Mouse (Mus musculus): ENCODE results near the gene Lars2. TPM values are rescaled to one million over a fixed set of nuclear protein-coding genes. Genes with fewer than 3 reads are reported as not detected.

Gene Lars2
- total and polyA plus RNA-seq, 3 experiments = 12.3 to 13,100 (median 24.7) TPM

GRCm38 (mm10) chr9:123468406-123469085 lies 101.8 kb downstream of the Lars2 start:
- no peak for ATAC-seq (ENCODE audit: extremely low read depth, insufficient number of reproducible peaks, low FRiP score, poor library complexity, severe bottlenecking)
- no peak overlapping the region for H3K4me3 ChIP-seq (ENCODE audit: low read depth, low read length)
- H3K9me3 ChIP-seq (replicated peaks) = no peaks in the 10 kb centered on the region
- H3K36me3 ChIP-seq (replicated peaks) = no peaks in the 10 kb centered on the region
- H3K4me1 ChIP-seq (ENCODE audit: insufficient read depth, low read depth, low read length) = peaks cover 3% of the 10 kb centered on the region; the same call in 1 of the 2 replicates
- peaks cover 21% of the 10 kb centered on the region for H3K27me3 ChIP-seq (ENCODE audit: insufficient read depth, low read length)
- no peak for DNase-seq (ENCODE audit: low spot score)
- TF ChIP-seq TAL1 (conservative IDR thresholded peaks at IDR 0.05; ENCODE audit: low read depth, low read length) (no peak), POLR2AphosphoS5 (IDR thresholded peaks at IDR 0.05; ENCODE audit: insufficient replicate concordance, low read depth, low read length) (no peak), CTCF (IDR thresholded peaks at IDR 0.05; ENCODE audit: low read depth, low read length) (no peak), GATA1 (IDR thresholded peaks at IDR 0.05; ENCODE audit: borderline replicate concordance, low read length) (no peak), GATA2 (IDR thresholded peaks at IDR 0.05; ENCODE audit: borderline replicate concordance, low read depth, low read length) (no peak)

- no peak for TF ChIP-seq POLR2AphosphoS5 (IDR thresholded peaks at IDR 0.05; ENCODE audit: insufficient replicate concordance, low read depth, low read length)
- TF ChIP-seq TAL1 (conservative IDR thresholded peaks at IDR 0.05; ENCODE audit: low read depth, low read length) = no peak
- no peak for TF ChIP-seq GATA1 (IDR thresholded peaks at IDR 0.05; ENCODE audit: borderline replicate concordance, low read length)
- TF ChIP-seq GATA2 (IDR thresholded peaks at IDR 0.05; ENCODE audit: borderline replicate concordance, low read depth, low read length) = no peak
- no peak for TF ChIP-seq CTCF (IDR thresholded peaks at IDR 0.05; ENCODE audit: low read depth, low read length)
- H3K27me3 ChIP-seq (ENCODE audit: insufficient read depth, low read length) = peaks cover 24% of the 10 kb centered on the region
- no peak for ATAC-seq (ENCODE audit: extremely low read depth, insufficient number of reproducible peaks, low FRiP score, poor library complexity, severe bottlenecking)
These were observed 102.4 kb downstream of the Lars2 start for GRCm38 (mm10) chr9:123469087-123469486.

GRCm38 (mm10) chr9:123473377-123473776 lies 106.7 kb downstream of the Lars2 start:
- H3K27me3 ChIP-seq (ENCODE audit: insufficient read depth, low read length) = peaks cover 27% of the 10 kb centered on the region
- H3K36me3 ChIP-seq (replicated peaks) = no peaks in the 10 kb centered on the region
- no peaks in the 10 kb centered on the region for H3K9me3 ChIP-seq (replicated peaks)
- DNase-seq (ENCODE audit: low spot score) (no peak), ATAC-seq (ENCODE audit: extremely low read depth, insufficient number of reproducible peaks, low FRiP score, poor library complexity, severe bottlenecking) (no peak)
- no peak overlapping the region for H3K4me3 ChIP-seq (ENCODE audit: low read depth, low read length)
- no peak for TF ChIP-seq POLR2AphosphoS5 (IDR thresholded peaks at IDR 0.05; ENCODE audit: insufficient replicate concordance, low read depth, low read length)
- no peak for TF ChIP-seq GATA1 (IDR thresholded peaks at IDR 0.05; ENCODE audit: borderline replicate concordance, low read length)
- no peak for TF ChIP-seq CTCF (IDR thresholded peaks at IDR 0.05; ENCODE audit: low read depth, low read length)
- no peak for TF ChIP-seq GATA2 (IDR thresholded peaks at IDR 0.05; ENCODE audit: borderline replicate concordance, low read depth, low read length)
- no peak for TF ChIP-seq TAL1 (conservative IDR thresholded peaks at IDR 0.05; ENCODE audit: low read depth, low read length)
- H3K4me1 ChIP-seq (ENCODE audit: insufficient read depth, low read depth, low read length) = peaks cover 6% of the 10 kb centered on the region

More at GRCm38 (mm10) chr9:123469087-123469486, 102.4 kb downstream of the Lars2 start:
- H3K4me1 ChIP-seq (ENCODE audit: insufficient read depth, low read depth, low read length) = peaks cover 3% of the 10 kb centered on the region; the same call in 1 of the 2 replicates
- H3K4me3 ChIP-seq (ENCODE audit: low read depth, low read length) = no peak overlapping the region
- H3K36me3 ChIP-seq (replicated peaks) = no peaks in the 10 kb centered on the region
- no peak for DNase-seq (ENCODE audit: low spot score)
- H3K9me3 ChIP-seq (replicated peaks) = no peaks in the 10 kb centered on the region

GRCm38 (mm10) chr9:123475569-123475968 lies 108.8 kb downstream of the Lars2 start:
- H3K27me3 ChIP-seq (ENCODE audit: insufficient read depth, low read length) = peaks cover 27% of the 10 kb centered on the region

DNA sequence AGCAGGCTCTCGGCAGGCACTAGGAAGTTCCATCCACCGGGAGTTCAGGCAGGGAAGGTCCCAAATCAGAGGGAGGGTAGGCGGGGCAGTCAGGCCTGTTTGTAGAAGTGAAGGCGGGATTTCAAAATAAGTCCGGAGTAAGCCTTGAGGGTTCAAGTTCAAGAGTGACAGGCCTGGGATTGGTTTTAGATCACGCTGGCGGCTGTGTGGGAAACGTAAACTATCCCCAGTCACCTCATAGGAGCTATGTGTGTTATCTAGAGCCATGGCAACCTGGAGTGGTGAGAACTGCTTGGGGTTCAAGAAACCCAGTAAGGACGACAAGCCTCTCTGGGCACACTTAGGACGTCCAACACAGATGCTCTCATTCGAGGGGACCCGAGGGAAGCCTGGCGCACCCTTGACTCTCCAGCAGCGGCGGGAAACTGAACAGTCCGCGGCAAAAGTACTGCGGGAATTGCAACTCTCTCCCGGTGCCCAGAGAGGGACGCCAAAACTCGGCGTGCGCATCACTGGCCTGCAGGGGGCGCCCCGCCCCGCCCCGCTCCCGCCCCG lies 111.4 kb downstream of the Lars2 start:
- DNase-seq (ENCODE audit: low spot score) (no peak), ATAC-seq (ENCODE audit: extremely low read depth, insufficient number of reproducible peaks, low FRiP score, poor library complexity, severe bottlenecking) (peak; percentile 52)
- peaks cover 48% of the 10 kb centered on the region for H3K4me1 ChIP-seq (ENCODE audit: insufficient read depth, low read depth, low read length)
- H3K27me3 ChIP-seq (ENCODE audit: insufficient read depth, low read length) = peaks cover 14% of the 10 kb centered on the region
- H3K9me3 ChIP-seq (replicated peaks) = no peaks in the 10 kb centered on the region
- H3K4me3 ChIP-seq (ENCODE audit: low read depth, low read length) = peak overlapping the region; percentile 65; the same call in 1 of the 2 replicates
- TF ChIP-seq GATA2 (IDR thresholded peaks at IDR 0.05; ENCODE audit: borderline replicate concordance, low read depth, low read length) = no peak
- TF ChIP-seq TAL1 (conservative IDR thresholded peaks at IDR 0.05; ENCODE audit: low read depth, low read length) = no peak
- TF ChIP-seq POLR2AphosphoS5 (IDR thresholded peaks at IDR 0.05; ENCODE audit: insufficient replicate concordance, low read depth, low read length) = no peak
- TF ChIP-seq GATA1 (IDR thresholded peaks at IDR 0.05; ENCODE audit: borderline replicate concordance, low read length) = no peak
- TF ChIP-seq CTCF (IDR thresholded peaks at IDR 0.05; ENCODE audit: low read depth, low read length) = peak; percentile 24; the same call in 1 of the 2 replicates
- peaks cover 38% of the 10 kb centered on the region for H3K36me3 ChIP-seq (replicated peaks)

More at GRCm38 (mm10) chr9:123475569-123475968, 108.8 kb downstream of the Lars2 start:
- H3K4me1 ChIP-seq (ENCODE audit: insufficient read depth, low read depth, low read length) = peaks cover 23% of the 10 kb centered on the region
- H3K36me3 ChIP-seq (replicated peaks) = peaks cover 14% of the 10 kb centered on the region
- H3K9me3 ChIP-seq (replicated peaks) = no peaks in the 10 kb centered on the region
- TF ChIP-seq TAL1 (conservative IDR thresholded peaks at IDR 0.05; ENCODE audit: low read depth, low read length) = no peak
- no peak for TF ChIP-seq GATA1 (IDR thresholded peaks at IDR 0.05; ENCODE audit: borderline replicate concordance, low read length)
- no peak for TF ChIP-seq POLR2AphosphoS5 (IDR thresholded peaks at IDR 0.05; ENCODE audit: insufficient replicate concordance, low read depth, low read length)
- no peak for TF ChIP-seq CTCF (IDR thresholded peaks at IDR 0.05; ENCODE audit: low read depth, low read length)
- no peak for TF ChIP-seq GATA2 (IDR thresholded peaks at IDR 0.05; ENCODE audit: borderline replicate concordance, low read depth, low read length)
- ATAC-seq (ENCODE audit: extremely low read depth, insufficient number of reproducible peaks, low FRiP score, poor library complexity, severe bottlenecking) = no peak
- no peak for DNase-seq (ENCODE audit: low spot score)
- no peak overlapping the region for H3K4me3 ChIP-seq (ENCODE audit: low read depth, low read length)

DNA sequence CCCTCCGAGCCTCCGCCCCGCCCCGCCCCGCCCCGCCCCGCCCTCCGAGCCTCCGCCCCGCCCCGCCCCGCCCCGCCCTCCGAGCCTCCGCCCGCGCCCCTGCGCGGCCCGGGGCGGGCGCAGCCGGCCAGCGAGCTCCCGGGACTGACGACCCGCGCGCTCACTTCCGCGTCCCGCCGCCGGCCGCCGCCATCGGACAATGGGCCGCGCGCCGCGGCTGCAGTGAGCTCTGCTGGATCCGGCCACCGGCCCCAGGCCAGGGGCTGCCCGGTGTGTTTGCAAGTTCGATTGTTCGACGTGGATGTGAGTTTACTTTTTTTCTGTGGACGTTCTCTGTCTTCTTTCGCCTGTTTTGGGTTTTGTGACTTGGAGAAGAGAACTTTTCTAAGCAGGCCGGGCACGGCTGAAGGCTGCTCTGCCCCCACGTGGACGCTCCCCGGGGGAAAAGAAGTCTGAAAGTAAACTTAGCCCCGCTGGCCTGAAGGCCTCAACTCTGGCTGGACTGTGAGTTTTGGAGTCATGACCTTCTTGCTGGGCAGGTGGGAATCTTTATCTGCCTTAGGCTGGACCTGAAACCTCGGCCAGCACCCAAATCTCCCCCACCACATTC lies 112.0 kb downstream of the Lars2 start, which contains the start of gene Limd1:
TSS of gene Limd1 (plus strand) at position 121 of the 610 bp plus-strand sequence.
- Histone ChIP-seq H3K9me3 (replicated peaks) (no peaks in the 10 kb centered on the region), H3K36me3 (replicated peaks) (peaks cover 44% of the 10 kb centered on the region), H3K4me1 (ENCODE audit: insufficient read depth, low read depth, low read length) (peaks cover 53% of the 10 kb centered on the region), H3K27me3 (ENCODE audit: insufficient read depth, low read length) (peaks cover 8% of the 10 kb centered on the region; the same call in 1 of the 2 replicates), H3K4me3 (ENCODE audit: low read depth, low read length) (peak within 1 kb of the TSS; percentile 77)
- DNase-seq (ENCODE audit: low spot score) (peak; percentile 79), ATAC-seq (ENCODE audit: extremely low read depth, insufficient number of reproducible peaks, low FRiP score, poor library complexity, severe bottlenecking) (peak; percentile 30; the same call in 1 of the 2 replicates)
- TF ChIP-seq POLR2AphosphoS5 (IDR thresholded peaks at IDR 0.05; ENCODE audit: insufficient replicate concordance, low read depth, low read length) = no peak
- no peak for TF ChIP-seq CTCF (IDR thresholded peaks at IDR 0.05; ENCODE audit: low read depth, low read length)
- no peak for TF ChIP-seq TAL1 (conservative IDR thresholded peaks at IDR 0.05; ENCODE audit: low read depth, low read length)
- TF ChIP-seq GATA2 (IDR thresholded peaks at IDR 0.05; ENCODE audit: borderline replicate concordance, low read depth, low read length) = no peak
- no peak for TF ChIP-seq GATA1 (IDR thresholded peaks at IDR 0.05; ENCODE audit: borderline replicate concordance, low read length)

Data from G1E (cell line).